Mouse (Mus musculus) heart, embryonic 14.5 days (tissue): ENCODE measurements at regions not wholly inside any gene's neighbourhood (a gene's known extent, or its start where the extent isn't known, plus 50 kb on each side); places are given as distances from the start of the nearest gene placed in this dataset.

ENCODE experiments used
- ATAC-seq: fragments of 200-750 bp; cut with Nextera tagmentation; 2 replicates; pipeline ENCODE4 v1.8.0; 2017; ENCODE audit warnings: low read depth, moderate TSS enrichment; ENCODE audit not compliant: insufficient number of reproducible peaks, insufficient read depth, low FRiP score
- H3K27ac ChIP-seq, 2 experiments: fragments of 200-500 bp in 1 of 2; fragments of 300-500 bp in 1 of 2; sonication (generic) in 1 of 2; replicated peaks in 1 of 2; 2 replicates each; pipeline ENCODE4 v1.5.1; 2012 to 2014; ENCODE audit warnings: low read depth in 2 of 2, low read length in 2 of 2, control low read depth in 1 of 2, mild to moderate bottlenecking in 1 of 2, mixed read lengths in 1 of 2; ENCODE audit not compliant: control insufficient read depth in 1 of 2, insufficient read depth in 1 of 2
- H3K27me3 ChIP-seq: fragments of 300-500 bp; sonication (generic); 2 replicates; pipeline ENCODE4 v1.6.1; 2014; ENCODE audit warnings: mild to moderate bottlenecking, low read length, control low read depth; ENCODE audit not compliant: control insufficient read depth, insufficient read depth
- H3K36me3 ChIP-seq: fragments of 300-500 bp; sonication (generic); 2 replicates; pipeline ENCODE4 v1.6.1; 2014; ENCODE audit warnings: mild to moderate bottlenecking, control low read depth, low read length, mixed read lengths; ENCODE audit not compliant: control insufficient read depth, insufficient read depth
- H3K4me1 ChIP-seq, 2 experiments: fragments of 200-500 bp in 1 of 2; fragments of 300-500 bp in 1 of 2; sonication (generic) in 1 of 2; 2 replicates each; pipeline ENCODE4 v1.6.1; 2012 to 2014; ENCODE audit warnings: low read length in 2 of 2, control low read depth in 1 of 2, mixed read lengths in 1 of 2; ENCODE audit not compliant: control insufficient read depth in 2 of 2, insufficient read depth in 2 of 2
- H3K4me2 ChIP-seq: fragments of 300-500 bp; sonication (generic); 2 replicates; pipeline ENCODE4 v1.6.1; 2014; ENCODE audit warnings: mild to moderate bottlenecking, low read length
- H3K4me3 ChIP-seq, 2 experiments: fragments of 200-500 bp in 1 of 2; fragments of 300-500 bp in 1 of 2; sonication (generic) in 1 of 2; 2 replicates each; pipeline ENCODE4 v1.5.1; 2012 to 2014; ENCODE audit warnings: low read length in 2 of 2, mild to moderate bottlenecking in 2 of 2, control low read depth in 1 of 2, low read depth in 1 of 2, moderate library complexity in 1 of 2; ENCODE audit not compliant: control insufficient read depth in 1 of 2, insufficient read depth in 1 of 2
- H3K9ac ChIP-seq: fragments of 300-500 bp; sonication (generic); 2 replicates; pipeline ENCODE4 v1.6.1; 2014; ENCODE audit warnings: mild to moderate bottlenecking, low read length
- H3K9me3 ChIP-seq: fragments of 300-500 bp; sonication (generic); 2 replicates; pipeline ENCODE4 v1.6.1; 2016; ENCODE audit warnings: low read length, control low read depth; ENCODE audit not compliant: control insufficient read depth
- WGBS: fragments of 180-500 bp; shearing (Covaris S2); extraction: QIAGEN DNeasy Blood & Tissue Kit; methylation state at CpG from one replicate; pipeline ENCODE4 v1.1.7; 2014; 5-methylcytosine and 5-hydroxymethylcytosine counted together

- H3K4me1 ChIP-seq, result no peaks in the 10 kb centered on the region
- ATAC-seq, result no peak
- no peaks in the 10 kb centered on the region for H3K9me3 ChIP-seq
- no peaks in the 10 kb centered on the region for H3K27me3 ChIP-seq
- H3K27ac ChIP-seq, result no peak overlapping the region
- WGBS, result 75% methylated on average over 6 of the region's 6 CpGs
- no peak overlapping the region for H3K9ac ChIP-seq
- no peak overlapping the region for H3K4me3 ChIP-seq
- H3K36me3 ChIP-seq, result no peaks in the 10 kb centered on the region
- no peak overlapping the region for H3K4me2 ChIP-seq
Observed at GRCm38 (mm10) chr1:63871831-63872230, 102.8 kb upstream of the 4933402D24Rik start.

GRCm38 (mm10) chr1:63869342-63869741 is 100.3 kb upstream of the 4933402D24Rik start:
- Histone ChIP-seq H3K4me2 (no peak overlapping the region), H3K36me3 (no peaks in the 10 kb centered on the region), H3K4me1 (no peaks in the 10 kb centered on the region), H3K27me3 (no peaks in the 10 kb centered on the region), H3K4me3 (no peak overlapping the region), H3K9me3 (no peaks in the 10 kb centered on the region), H3K27ac (no peak overlapping the region), H3K9ac (no peak overlapping the region)
- ATAC-seq, result no peak
- 83% methylated on average over 2 of the region's 2 CpGs for WGBS

- no peak for ATAC-seq
- 33% methylated on average over 6 of the region's 6 CpGs for WGBS
Observed at GRCm38 (mm10) chr1:63857933-63858649, 89.0 kb upstream of the 4933402D24Rik start.

GRCm38 (mm10) chr1:63857468-63857867 is 88.4 kb upstream of the 4933402D24Rik start:
- 54% methylated on average over 5 of the region's 5 CpGs for WGBS

More at GRCm38 (mm10) chr1:63857933-63858649, 89.0 kb upstream of the 4933402D24Rik start:
- H3K27me3 ChIP-seq, result no peaks in the 10 kb centered on the region
- no peak overlapping the region for H3K9ac ChIP-seq
- no peak overlapping the region for H3K27ac ChIP-seq
- no peaks in the 10 kb centered on the region for H3K36me3 ChIP-seq
- peaks cover 2 to 9% of the 10 kb centered on the region in 2 experiments; a peak in 2 of 4 replicates for H3K4me1 ChIP-seq
- no peaks in the 10 kb centered on the region for H3K9me3 ChIP-seq
- H3K4me3 ChIP-seq, result no peak overlapping the region
- H3K4me2 ChIP-seq, result no peak overlapping the region

GRCm38 (mm10) chr1:63856366-63856765 is 87.3 kb upstream of the 4933402D24Rik start:
- ATAC-seq, result no peak
- H3K4me1 ChIP-seq, result peaks cover 2 to 9% of the 10 kb centered on the region in 2 experiments; a peak in 2 of 4 replicates
- no peak overlapping the region for H3K9ac ChIP-seq
- no peak overlapping the region for H3K4me3 ChIP-seq
- no peak overlapping the region for H3K4me2 ChIP-seq
- H3K36me3 ChIP-seq, result no peaks in the 10 kb centered on the region
- no peak overlapping the region for H3K27ac ChIP-seq
- H3K27me3 ChIP-seq, result no peaks in the 10 kb centered on the region
- WGBS, result 71% methylated on average over 2 of the region's 2 CpGs
- no peaks in the 10 kb centered on the region for H3K9me3 ChIP-seq

More at GRCm38 (mm10) chr1:63857468-63857867, 88.4 kb upstream of the 4933402D24Rik start:
- no peak overlapping the region for H3K27ac ChIP-seq
- peaks cover 2 to 9% of the 10 kb centered on the region in 2 experiments; a peak in 2 of 4 replicates for H3K4me1 ChIP-seq
- no peak overlapping the region for H3K4me2 ChIP-seq
- H3K9ac ChIP-seq, result no peak overlapping the region
- H3K27me3 ChIP-seq, result no peaks in the 10 kb centered on the region
- no peaks in the 10 kb centered on the region for H3K9me3 ChIP-seq
- ATAC-seq, result no peak
- no peak overlapping the region for H3K4me3 ChIP-seq
- H3K36me3 ChIP-seq, result no peaks in the 10 kb centered on the region

- H3K27me3 ChIP-seq, result no peaks in the 10 kb centered on the region
- WGBS, result 66% methylated on average over 3 of the region's 3 CpGs
- no peak overlapping the region for H3K4me2 ChIP-seq
- H3K9ac ChIP-seq, result no peak overlapping the region
- H3K27ac ChIP-seq, result no peak overlapping the region
- no peak for ATAC-seq
- no peaks in the 10 kb centered on the region for H3K9me3 ChIP-seq
- H3K36me3 ChIP-seq, result no peaks in the 10 kb centered on the region
- peaks cover 2 to 9% of the 10 kb centered on the region in 2 experiments; a peak in 2 of 4 replicates for H3K4me1 ChIP-seq
- H3K4me3 ChIP-seq, result no peak overlapping the region
Observed at GRCm38 (mm10) chr1:63854794-63855193, 85.7 kb upstream of the 4933402D24Rik start.

- Histone ChIP-seq H3K36me3 (no peaks in the 10 kb centered on the region), H3K27ac (no peak overlapping the region), H3K9me3 (no peaks in the 10 kb centered on the region), H3K4me2 (no peak overlapping the region), H3K9ac (no peak overlapping the region), H3K4me3 (no peak overlapping the region), H3K27me3 (no peaks in the 10 kb centered on the region), H3K4me1 (no peaks in the 10 kb centered on the region)
- WGBS, result 82% methylated on average over 4 of the region's 4 CpGs
- no peak for ATAC-seq
Observed at GRCm38 (mm10) chr1:63851476-63852094, 82.5 kb upstream of the 4933402D24Rik start.
